Comparison of ENCODE assay signal across 18 mouse cellular contexts in genomic region chr6:30106091-30106490, GRCm38 (mm10).
"Had no signal": no experiment of that assay in that cellular context is flagged by ENCODE, and none has a peak within 500 bp of the region (broad histone marks: within the 10 kb centered on the region; RNA-seq: fewer than 3 reads in every experiment).

No protein-coding gene starts in this region.

- DNase-seq: lung, adult 18-20 months; lung, embryonic 14.5 days; lung, postnatal 10 days; lung, postnatal 4 days; midbrain, embryonic 14.5 days; retina, postnatal 1 day; right cerebral cortex, adult 18-20 months; right cerebral cortex, postnatal 25 days; right cerebral cortex, postnatal 4 days; spleen, adult 18-20 months; thymus, adult 18-20 months; thymus, postnatal 14 days; thymus, postnatal 36 days had no signal

- H3K27ac ChIP-seq: midbrain, embryonic 10.5 days; midbrain, embryonic 12.5 days; neural tube, embryonic 13.5 days; neural tube, embryonic 15.5 days had no signal

- H3K4me1 ChIP-seq: midbrain, embryonic 10.5 days; midbrain, embryonic 12.5 days; neural tube, embryonic 13.5 days; neural tube, embryonic 15.5 days had no signal

- H3K4me3 ChIP-seq: midbrain, embryonic 10.5 days; midbrain, embryonic 12.5 days; myocyte; neural tube, embryonic 13.5 days; neural tube, embryonic 15.5 days had no signal
